Mouse (Mus musculus): ENCODE results near the gene Kif21b. TPM values are rescaled to one million over a fixed set of nuclear protein-coding genes. Genes with fewer than 3 reads are reported as not detected.

Gene Kif21b
- total RNA-seq, 2 experiments from 2014 or later = 4.1 to 5.8 TPM

- DNase-seq (ENCODE audit: low spot score in 2 of 2) = no peak
These were observed 2.8 kb upstream of the Kif21b start for GRCm38 (mm10) chr1:136128416-136128815.

GRCm38 (mm10) chr1:136128944-136129589 is 2.1 kb upstream of the Kif21b start:
- DNase-seq (ENCODE audit: low spot score in 2 of 2) = no peak

GRCm38 (mm10) chr1:136130107-136130506 is 1.1 kb upstream of the Kif21b start:
- DNase-seq (ENCODE audit: low spot score in 2 of 2) = no peak

GRCm38 (mm10) chr1:136131603-136132291 is 558 bp downstream of the Kif21b start:
- no peak for DNase-seq (ENCODE audit: low spot score in 2 of 2)

DNA sequence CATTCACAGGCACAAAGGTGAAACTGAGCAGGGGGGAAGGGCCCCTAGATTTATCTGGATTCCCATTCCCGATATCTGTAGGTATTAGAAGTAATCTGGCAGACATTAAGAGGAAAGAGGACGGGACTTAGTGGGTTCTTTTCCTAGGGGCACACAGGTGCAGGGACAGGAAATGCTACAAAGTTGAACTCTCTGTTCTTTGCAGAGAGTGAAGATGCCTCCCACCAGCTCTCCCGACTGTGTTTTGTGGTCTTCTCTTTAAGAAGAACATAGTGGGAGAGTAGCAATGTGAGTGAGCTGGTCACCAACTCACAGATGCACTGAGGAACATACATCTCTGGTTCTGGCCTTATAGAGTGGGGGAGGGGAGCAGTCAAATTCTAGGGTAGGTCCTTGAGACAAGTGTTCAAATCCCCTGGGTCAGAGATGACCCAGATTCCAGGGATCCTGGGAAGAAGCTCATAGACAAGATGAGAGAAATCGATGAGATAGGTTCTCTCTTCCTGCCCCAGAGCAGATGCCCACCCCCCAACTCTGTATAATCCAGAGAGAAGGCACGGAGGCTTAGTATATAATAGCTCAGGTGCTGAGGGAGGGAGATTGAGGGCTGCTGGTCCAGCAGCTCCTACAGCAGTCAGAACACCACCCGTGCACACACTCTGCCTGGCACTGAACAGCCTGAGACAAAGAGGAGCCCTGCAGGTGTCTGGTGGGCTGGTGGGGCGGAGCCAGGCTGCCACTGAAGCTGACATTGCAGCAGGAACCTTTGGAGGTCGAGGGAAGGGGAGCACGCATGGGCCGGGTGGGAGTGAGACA is 1.4 kb downstream of the Kif21b start:
- DNase-seq (ENCODE audit: low spot score in 2 of 2) = no peak

- DNase-seq (ENCODE audit: low spot score in 2 of 2) = no peak
These were observed 2.5 kb downstream of the Kif21b start for GRCm38 (mm10) chr1:136133570-136134240.

DNA sequence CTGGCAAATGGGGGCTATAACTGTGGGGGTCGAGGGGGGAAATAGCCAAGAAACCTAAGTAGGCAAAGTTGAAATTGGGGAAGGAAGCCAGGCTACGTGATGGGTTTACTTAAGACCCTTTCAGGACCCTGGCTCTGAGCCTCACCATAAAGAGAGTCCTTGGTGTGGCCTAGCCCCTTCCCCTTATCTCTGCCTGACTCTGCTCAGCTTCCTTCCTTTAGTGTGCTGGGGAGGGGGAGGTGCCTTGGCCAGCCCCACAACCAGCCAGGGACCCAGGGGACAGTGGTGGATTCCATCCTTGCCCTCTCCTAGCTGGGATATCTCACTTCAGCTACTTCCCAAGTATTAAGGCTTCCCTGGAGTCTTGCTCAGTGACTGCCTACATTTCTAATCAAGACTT is 3.4 kb downstream of the Kif21b start:
- DNase-seq (ENCODE audit: low spot score in 2 of 2) = no peak

GRCm38 (mm10) chr1:136135046-136135445 is 3.9 kb downstream of the Kif21b start:
- no peak for DNase-seq (ENCODE audit: low spot score in 2 of 2)

GRCm38 (mm10) chr1:136135777-136136444 is 4.7 kb downstream of the Kif21b start:
- DNase-seq (ENCODE audit: low spot score in 2 of 2) = no peak

DNA sequence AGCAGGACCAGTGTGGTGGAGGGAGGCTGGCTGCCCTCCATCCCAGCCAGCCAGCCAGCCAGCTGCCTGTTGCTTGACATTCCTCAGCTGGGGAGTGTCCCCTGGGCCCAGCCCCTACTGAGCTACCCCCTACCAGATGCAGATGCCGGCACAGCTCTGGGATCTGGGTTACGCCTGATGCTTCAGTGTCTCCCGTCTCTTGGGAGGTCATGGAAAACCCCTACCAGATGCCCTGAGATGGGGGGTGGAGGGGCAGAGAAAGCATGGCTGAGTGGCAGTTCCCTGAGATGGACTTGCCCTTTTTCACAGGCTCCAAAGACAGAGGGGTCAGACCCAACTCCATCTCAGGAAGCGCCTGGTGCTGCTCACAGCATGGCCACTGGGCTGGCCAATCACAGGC is 5.4 kb downstream of the Kif21b start:
- DNase-seq (ENCODE audit: low spot score in 2 of 2) = no peak

DNA sequence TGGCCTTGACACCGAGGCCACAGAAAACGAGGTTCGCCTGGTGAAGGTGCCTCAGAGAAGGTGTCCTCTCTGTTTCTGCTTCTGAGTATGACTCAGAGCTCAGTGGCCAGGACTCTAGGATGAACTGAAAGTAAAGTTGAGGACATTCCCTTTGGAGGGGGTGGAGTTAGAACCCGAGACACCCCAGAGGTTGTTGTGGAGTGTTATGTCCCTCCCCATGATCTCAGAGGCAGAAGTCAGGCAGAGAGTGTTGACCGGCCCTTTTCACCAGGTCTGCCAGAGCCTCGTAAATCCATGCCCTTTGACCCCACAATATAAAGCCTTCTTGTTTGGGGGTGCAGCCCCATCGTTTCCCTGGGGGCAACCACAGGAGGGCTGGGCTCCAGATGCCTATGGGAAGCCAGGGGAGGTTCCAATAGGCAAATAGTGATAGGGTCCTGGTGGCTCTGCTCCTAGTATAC is 5.9 kb downstream of the Kif21b start:
- DNase-seq (ENCODE audit: low spot score in 2 of 2) = no peak

DNA sequence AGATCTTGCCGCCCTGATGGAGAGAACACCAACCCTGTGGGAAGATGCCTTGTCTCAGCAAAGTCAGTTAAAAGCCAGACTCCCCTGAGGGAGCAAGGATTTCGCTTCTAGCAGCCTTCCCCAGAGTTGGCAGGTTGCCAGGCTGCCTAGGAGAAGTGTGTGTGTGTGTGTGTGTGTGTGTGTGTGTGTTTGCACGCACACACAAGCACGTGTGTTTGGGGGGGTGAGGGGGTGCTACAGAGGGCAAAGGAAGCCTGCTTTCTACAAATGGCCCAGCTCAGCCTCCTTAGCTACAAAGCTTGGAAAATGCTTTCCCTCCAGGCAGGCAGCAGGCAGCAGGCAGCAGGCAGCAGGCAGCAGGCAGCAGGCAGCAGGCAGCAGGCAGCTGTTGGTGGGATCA is 6.4 kb downstream of the Kif21b start:
- peak in 1 of 2 experiments; percentile 20 for DNase-seq (ENCODE audit: low spot score in 2 of 2)

- DNase-seq (ENCODE audit: low spot score in 2 of 2) = no peak
These were observed 7.1 kb downstream of the Kif21b start for GRCm38 (mm10) chr1:136138191-136138830.

DNA sequence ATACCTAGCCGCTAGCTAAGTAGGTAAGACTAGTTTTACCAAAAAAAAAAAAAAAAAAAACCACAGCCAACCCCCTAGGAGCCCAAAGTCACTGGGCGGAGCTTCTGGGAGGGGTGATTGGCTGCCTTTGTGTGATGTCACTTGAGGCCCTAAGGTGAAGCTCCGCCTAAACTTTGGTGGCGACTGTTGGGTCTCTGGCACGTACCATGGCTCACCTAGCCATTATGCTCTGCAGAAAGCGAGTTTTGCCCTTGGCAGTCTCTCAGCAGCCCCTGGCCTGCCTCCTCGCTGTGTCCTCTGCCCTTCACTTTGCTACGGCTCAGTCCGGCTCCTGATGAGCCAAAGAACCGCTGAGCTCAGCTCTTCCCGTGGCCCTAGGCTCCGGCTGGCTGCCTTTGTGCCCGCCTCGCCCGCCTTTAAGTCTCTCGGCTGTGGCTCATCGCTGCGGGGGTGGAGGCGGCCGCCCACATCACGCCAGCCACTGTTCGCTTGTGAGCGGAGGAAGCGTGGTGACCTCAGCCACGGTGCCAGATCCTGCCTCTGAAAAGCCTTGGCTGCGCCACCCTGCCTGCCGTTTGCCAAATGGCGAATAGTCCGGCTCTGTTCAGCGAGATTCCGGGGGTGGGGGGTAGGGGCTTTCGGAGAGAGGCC is 8.9 kb downstream of the Kif21b start:
- DNase-seq (ENCODE audit: low spot score in 2 of 2) = peak; percentile 40 to 48

- DNase-seq (ENCODE audit: low spot score in 2 of 2) = no peak
These were observed 10.2 kb downstream of the Kif21b start for GRCm38 (mm10) chr1:136141176-136141950.

- DNase-seq (ENCODE audit: low spot score in 2 of 2) = no peak
These were observed 11.1 kb downstream of the Kif21b start for GRCm38 (mm10) chr1:136142336-136142735.

GRCm38 (mm10) chr1:136143514-136143913 is 12.3 kb downstream of the Kif21b start:
- no peak for DNase-seq (ENCODE audit: low spot score in 2 of 2)

GRCm38 (mm10) chr1:136149702-136150101 is 18.5 kb downstream of the Kif21b start:
- no peak for DNase-seq (ENCODE audit: low spot score in 2 of 2)

DNA sequence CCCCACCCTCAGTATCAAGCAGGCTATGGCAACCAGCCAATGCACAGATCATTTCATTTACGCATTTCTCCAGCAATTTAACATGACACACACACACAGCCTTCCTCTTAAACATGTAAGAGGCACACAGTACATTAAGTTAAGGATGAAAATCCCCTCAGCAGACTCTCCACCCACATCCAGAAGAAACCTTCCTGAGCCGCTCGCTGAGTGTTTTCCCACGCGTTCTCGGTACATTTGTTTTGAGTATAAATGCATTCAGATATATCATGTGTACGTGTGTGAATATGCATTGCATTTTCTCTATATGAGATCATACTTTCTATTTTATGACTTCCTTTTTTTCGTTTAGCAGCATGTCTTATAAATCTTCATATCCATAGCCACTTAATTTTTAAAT is 20.2 kb downstream of the Kif21b start:
- DNase-seq (ENCODE audit: low spot score in 2 of 2) = no peak
